Mouse (Mus musculus) left cerebral cortex, adult 2 months (tissue): ENCODE measurements at regions not wholly inside any gene's neighbourhood (a gene's known extent, or its start where the extent isn't known, plus 50 kb on each side); places are given as distances from the start of the nearest gene placed in this dataset.
"Not testable (repeated sequence)": the region's sequence is repeated elsewhere in the genome, so short reads cannot be mapped to it uniquely, and the experiment has no call there.

Experiments used
- DNase-seq, 2 experiments: peaks; one replicate each; pipeline ENCODE4 v3.0.0; 2021 to 2022; ENCODE audit warnings: low spot score in 2 of 2, mixed read lengths in 1 of 2; ENCODE audit errors: extremely low spot score in 1 of 2
- H3K27ac ChIP-seq: fragments of 200-600 bp; 2 replicates; pipeline ENCODE4 v1.8.1; 2022
- H3K4me3 ChIP-seq: fragments of 200-600 bp; 2 replicates; pipeline ENCODE4 v1.8.1; 2022
- CTCF ChIP-seq: fragments of 200-600 bp; IDR thresholded peaks from 2 replicates; pipeline ENCODE4 v1.8.1; 2022; ENCODE audit warnings: antibody characterized with exemption, mild to moderate bottlenecking, moderate library complexity
- intact Hi-C: fragments of 180-260 bp; cut with DNase I; formaldehyde crosslinking; loops from one replicate; pipeline ENCODE4 v1.15.1; 2025

DNA sequence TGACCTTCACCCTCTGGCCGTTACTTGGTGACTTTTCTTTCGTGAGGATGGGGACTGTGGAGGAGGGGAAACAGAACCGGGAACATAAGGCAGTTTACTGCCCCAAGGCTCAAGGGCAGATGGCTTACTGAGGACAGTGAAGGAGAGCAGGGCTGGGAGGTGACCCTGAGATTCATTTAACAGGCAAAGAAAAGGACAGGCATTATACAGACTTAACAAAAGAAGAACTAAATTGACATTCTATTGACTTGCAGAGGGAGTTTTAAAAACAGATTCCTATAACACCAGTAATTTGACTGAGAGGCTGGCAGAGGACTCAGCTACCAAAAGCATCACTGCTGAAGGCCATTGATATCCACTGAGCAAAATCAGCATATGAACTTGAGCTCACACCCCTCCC lies 153.0 kb upstream of the 1700012A03Rik start:
- H3K4me3 ChIP-seq: no peak overlapping the region
- TF ChIP-seq CTCF: no peak
- H3K27ac ChIP-seq: no peak overlapping the region
- intact Hi-C loops: no loop called here
- no peak for DNase-seq

DNA sequence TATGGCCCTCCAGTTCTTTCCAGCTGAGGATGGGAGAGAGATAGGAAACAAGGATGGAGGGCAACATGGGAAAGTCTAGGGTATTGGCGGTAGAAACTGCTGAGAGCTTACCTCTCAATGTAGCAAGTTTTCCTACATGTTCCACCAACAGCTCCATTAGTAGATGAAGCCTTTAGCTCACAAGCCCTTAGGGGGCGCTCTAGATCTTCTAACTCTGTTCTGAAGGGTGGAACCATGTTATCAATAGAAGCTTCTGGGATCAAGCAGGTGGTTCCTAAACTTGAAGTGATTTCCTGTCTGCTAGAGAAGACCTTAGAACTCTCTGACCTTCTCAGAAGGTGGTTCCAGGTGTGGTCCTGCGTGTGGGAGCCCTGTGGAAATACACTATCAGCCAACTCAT lies 154.2 kb upstream of the 1700012A03Rik start:
- peak in 1 of 2 experiments; percentile 24 for DNase-seq
- Histone ChIP-seq H3K4me3 (no peak overlapping the region), H3K27ac (no peak overlapping the region)
- intact Hi-C loops: no loop called here
- peak; percentile 53 for TF ChIP-seq CTCF

DNA sequence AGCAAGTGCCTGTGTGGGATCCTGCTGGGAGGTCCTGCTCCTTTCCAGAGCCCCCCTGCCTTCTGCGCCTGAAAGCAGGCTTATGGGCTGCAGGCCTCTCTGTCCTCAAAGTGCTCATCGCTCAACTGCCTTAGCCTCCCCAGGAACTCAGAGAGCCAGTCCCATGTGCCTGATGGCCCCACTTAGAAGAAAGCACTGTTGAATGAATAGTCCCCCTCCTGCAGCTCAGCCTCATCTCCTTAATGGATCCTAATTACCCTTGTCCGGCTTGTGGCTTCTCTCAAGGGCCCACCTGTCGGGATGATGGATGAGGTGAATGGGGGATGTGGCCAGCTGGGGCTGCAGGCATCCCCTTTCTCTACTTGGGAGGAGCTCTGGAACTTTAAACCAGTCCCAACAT lies 163.1 kb upstream of the 1700012A03Rik start:
- H3K27ac ChIP-seq: no peak overlapping the region
- H3K4me3 ChIP-seq: no peak overlapping the region
- intact Hi-C loops: no loop called here
- no peak for DNase-seq
- no peak for TF ChIP-seq CTCF

DNA sequence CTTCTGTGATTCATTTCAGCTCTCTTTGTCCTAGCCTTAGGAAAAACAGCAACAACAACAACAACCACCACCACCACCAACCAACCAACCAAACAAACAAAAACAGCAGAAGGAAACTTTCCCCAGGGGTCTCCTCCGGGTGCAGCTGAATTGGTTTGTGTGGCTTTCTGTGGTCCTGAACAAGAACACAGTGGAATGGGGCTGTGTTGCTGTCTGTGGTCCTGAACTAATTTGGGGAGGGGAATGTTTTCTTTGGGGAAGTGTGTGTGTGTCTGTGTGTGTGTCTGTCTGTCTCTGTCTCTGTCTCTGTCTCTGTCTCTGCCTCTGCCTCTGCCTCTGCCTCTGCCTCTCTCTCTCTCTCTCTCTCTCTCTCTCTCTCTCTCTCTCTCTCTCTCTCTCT lies 164.8 kb upstream of the 1700012A03Rik start:
- DNase-seq, intact Hi-C loops, H3K27ac ChIP-seq, H3K4me3 ChIP-seq: not testable (repeated sequence)

DNA sequence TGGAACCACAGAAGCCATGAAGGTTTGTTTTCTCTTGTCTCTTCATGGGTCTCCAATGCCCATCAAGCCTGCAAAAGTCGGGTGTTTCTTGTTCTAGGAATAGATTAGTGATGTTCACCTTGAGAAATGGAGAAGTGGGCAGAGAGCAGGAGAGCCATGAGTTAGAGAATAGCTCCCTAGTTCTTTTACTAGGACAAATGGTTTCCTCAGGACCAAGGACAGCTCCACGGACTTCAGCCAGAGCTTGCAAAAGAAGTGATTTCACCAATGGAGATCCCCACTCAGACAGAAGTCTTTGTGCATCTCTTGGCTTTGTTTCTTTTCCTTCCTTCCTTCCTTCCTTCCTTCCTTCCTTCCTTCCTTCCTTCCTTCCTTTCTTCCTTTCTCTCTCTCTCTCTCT lies 166.3 kb upstream of the 1700012A03Rik start:
- no peak for TF ChIP-seq CTCF
- intact Hi-C loops: no loop called here
- Histone ChIP-seq H3K4me3 (no peak overlapping the region), H3K27ac (no peak overlapping the region)
- DNase-seq: no peak

DNA sequence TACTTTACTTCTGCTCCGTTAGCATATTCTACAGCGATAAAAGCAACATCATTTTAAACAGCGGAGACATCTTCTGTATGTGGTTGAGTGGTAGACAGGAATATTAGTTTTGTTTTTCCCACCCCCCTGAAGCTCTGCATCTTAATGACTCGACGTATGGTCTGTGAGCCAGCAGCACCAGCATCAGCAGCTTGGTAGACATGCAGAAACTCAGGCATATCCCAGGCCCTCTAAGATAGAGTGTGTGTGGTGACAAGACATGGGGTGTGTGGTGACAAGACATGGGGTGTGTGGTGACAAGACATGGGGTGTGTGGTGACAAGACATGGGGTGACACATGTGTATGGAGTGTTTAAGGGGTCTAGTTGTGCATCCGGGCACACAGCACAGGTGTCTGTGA lies 175.4 kb upstream of the 1700012A03Rik start:
- DNase-seq: no peak
- intact Hi-C loops: no loop called here
- no peak overlapping the region for H3K27ac ChIP-seq

DNA sequence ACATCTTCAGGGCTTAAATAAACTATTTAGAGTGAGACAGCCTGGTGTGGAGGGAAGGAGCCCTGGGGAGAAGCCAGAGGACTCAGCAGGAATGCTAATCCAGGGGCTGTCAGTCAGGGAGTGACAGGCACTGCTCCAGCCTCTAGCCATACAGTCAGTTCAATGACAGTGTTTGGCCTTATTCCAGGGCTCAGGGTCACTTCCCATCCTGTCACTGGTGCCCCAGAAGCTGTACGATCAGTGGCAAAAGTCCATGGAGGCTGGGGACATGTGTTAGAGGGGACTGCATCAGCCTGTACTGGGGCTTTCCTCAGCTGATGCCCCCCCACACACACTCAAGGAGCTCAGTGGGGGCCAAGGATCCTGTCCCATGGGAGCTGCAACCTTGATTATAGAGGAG lies 176.1 kb upstream of the 1700012A03Rik start:
- no peak for DNase-seq
- intact Hi-C loops: no loop called here
- TF ChIP-seq CTCF: no peak
- Histone ChIP-seq H3K4me3 (no peak overlapping the region), H3K27ac (no peak overlapping the region)

More for the DNA sequence above, 175.4 kb upstream of the 1700012A03Rik start:
- no peak for TF ChIP-seq CTCF
- H3K4me3 ChIP-seq: no peak overlapping the region

DNA sequence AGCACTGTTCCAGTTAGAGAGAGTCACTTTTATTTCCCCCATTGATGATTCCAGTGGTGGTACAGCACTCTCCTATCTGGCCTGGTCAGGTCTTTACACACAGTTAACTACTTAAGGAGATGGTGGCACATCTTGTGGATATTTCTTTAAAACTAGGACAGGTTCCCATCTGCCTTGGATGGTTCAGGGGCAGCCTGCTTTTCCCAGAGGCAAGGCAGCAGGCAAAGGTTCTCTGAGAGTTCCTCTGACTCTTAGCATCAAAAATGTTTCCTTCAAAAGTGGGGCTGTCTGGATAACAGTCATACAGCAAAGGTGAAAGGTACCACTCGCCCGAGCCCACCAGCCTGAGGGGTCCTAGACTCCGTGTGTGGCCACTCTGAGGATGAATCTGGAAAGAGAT lies 178.3 kb upstream of the 1700012A03Rik start:
- DNase-seq: no peak
- H3K4me3 ChIP-seq: no peak overlapping the region
- intact Hi-C loops: no loop called here
- no peak overlapping the region for H3K27ac ChIP-seq
- TF ChIP-seq CTCF: no peak

DNA sequence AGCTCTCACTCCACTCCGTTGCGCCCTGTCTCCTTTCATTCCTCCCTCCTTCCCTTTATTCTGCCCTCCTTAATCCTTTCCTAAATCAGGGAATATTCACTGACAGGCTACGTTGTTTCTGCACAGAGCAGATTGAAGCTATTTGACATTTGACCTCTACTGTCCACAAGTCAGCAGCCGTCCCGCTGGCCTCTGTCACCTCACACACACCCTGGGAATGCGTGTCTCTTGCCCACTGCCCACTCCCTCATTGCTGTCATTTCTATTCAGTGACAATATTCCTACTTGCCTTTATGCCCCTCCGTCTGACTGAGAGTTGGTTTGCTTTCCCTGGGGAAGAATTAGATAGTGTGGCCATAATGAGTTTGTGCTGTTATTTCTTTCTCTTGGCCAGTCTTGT lies 188.1 kb upstream of the 1700012A03Rik start:
- no peak overlapping the region for H3K4me3 ChIP-seq
- no peak for DNase-seq
- no peak for TF ChIP-seq CTCF
- intact Hi-C loops: no loop called here
- H3K27ac ChIP-seq: no peak overlapping the region

DNA sequence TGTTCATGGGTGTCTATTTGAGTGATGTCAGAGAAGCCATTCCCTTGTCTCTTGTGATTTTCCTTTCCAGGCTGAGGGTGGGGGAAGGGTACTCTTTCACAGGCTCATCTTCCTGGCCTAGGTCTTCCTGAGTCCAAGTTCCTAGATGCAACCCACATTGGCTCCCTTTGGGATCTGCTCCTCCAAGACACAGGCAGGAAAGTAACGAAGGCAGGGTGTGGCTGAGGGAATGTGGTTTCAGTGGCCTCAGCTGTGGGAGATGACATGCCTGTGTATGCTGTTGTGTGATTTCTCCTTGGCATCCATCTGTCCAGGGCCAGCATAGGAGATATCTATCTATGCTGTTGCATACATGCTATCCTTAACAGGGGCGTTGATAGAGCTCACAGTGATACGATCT lies 190.4 kb upstream of the 1700012A03Rik start:
- no peak overlapping the region for H3K4me3 ChIP-seq
- H3K27ac ChIP-seq: no peak overlapping the region
- no peak for TF ChIP-seq CTCF
- DNase-seq: no peak
- intact Hi-C loops: no loop called here

DNA sequence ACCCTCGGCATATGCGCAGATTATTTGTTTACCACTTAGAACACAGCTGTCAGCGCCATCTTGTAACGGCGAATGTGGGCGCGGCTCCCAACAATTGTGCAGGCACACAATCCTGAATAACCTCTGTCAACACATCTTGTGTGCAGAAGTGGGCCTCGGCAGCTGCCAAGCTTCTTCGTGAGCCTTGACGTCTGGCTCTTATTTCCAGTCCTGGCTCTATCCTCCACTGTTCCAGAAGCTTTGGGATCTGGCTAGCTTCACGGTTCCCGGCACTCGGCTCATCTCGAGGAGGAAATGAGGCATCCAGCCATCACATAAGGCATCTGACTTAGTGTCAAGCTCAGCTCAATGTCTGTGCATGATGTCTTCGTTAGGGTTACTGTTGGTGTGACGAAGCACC lies 195.8 kb upstream of the 1700012A03Rik start:
- TF ChIP-seq CTCF: no peak
- intact Hi-C loops: no loop called here
- DNase-seq: no peak
- no peak overlapping the region for H3K27ac ChIP-seq
- H3K4me3 ChIP-seq: no peak overlapping the region

DNA sequence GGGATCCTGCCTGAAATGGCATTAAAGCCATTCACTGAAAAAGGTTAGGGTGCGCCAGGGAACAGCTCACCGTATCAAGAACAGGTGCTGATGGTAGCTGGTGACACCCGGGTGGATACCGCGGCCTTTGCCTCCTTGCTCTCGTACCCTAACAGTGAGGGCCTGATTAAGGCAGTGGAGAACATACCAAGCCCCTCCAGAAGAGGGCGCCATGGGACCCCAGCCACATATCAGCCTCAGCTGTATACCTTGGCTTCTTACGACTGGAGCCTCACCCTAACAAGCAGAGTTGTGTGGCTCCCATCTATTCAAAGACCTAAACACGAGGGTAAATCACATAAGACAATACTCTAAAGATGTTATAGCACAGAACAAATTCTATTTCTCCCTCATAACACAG lies 203.7 kb upstream of the 1700012A03Rik start:
- intact Hi-C loops: loop anchor here (10.0 kb wide), 1 partner anchor 142 kb away; no protein-coding TSS in a partner anchor
- peak; percentile 37 for TF ChIP-seq CTCF
- peak in 1 of 2 experiments; percentile 23 for DNase-seq
- H3K4me3 ChIP-seq: no peak overlapping the region
- no peak overlapping the region for H3K27ac ChIP-seq

DNA sequence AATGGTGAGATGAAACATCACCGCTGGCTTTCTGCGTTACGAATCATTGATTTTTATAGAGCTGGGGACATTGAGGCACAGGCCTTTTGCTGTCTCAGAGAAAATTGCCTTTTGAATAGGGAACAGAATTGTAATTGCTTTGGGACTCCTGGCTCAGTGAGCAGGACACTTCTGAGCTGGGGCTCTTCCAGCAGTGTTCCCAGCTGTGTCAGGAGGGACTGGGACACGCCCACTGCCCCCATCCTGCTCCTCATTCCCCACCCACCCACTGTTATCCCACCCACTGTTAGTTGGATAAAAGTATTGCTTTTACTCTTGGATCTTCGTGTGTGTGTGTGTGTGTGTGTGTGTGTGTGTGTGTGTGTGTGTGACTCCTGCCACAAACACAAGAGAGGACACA lies 204.4 kb upstream of the 1700012A03Rik start:
- no peak for DNase-seq
- no peak overlapping the region for H3K27ac ChIP-seq
- H3K4me3 ChIP-seq: no peak overlapping the region
- no peak for TF ChIP-seq CTCF
- intact Hi-C loops: loop anchor here (10.0 kb wide), 1 partner anchor 141 kb away; no protein-coding TSS in a partner anchor

DNA sequence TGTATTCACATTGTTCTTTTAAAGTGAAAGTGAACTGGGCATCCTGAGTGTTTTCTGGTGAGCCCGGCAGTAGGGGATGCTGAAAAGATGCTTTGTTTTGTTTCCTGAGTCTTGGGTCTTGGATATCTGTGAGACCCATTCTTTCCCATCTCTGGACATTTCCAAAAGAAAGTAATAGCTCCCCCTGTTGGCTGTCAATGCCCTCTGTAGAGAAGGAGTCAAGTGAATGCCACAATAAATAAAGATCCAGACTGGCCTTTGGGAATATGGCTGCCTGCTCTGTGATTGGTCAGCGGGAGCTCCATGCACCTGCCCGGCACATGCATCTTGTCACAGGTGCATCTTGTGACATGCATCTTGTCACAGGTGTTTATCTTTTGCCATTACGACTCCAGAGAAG lies 209.4 kb upstream of the 1700012A03Rik start:
- peak; percentile 32 for TF ChIP-seq CTCF
- intact Hi-C loops: loop anchor here (10.0 kb wide), 1 partner anchor 136 kb away; no protein-coding TSS in a partner anchor
- no peak for DNase-seq
- no peak overlapping the region for H3K4me3 ChIP-seq
- H3K27ac ChIP-seq: no peak overlapping the region
